Mouse (Mus musculus) forebrain, embryonic 13.5 days (tissue): ENCODE measurements at regions not wholly inside any gene's neighbourhood (a gene's known extent, or its start where the extent isn't known, plus 50 kb on each side); places are given as distances from the start of the nearest gene placed in this dataset.
A peak's percentile ranks its signal among the peaks of the same experiment; 100 is the strongest.

Experiments
- ATAC-seq: fragments of 200-750 bp; cut with Nextera tagmentation; 2 replicates; pipeline ENCODE4 v1.8.0; 2017
- H3K27ac ChIP-seq: fragments of 300-500 bp; sonication (generic); 2 replicates; pipeline ENCODE4 v1.5.1; 2015; ENCODE audit warnings: inconsistent platforms, mild to moderate bottlenecking, moderate library complexity
- H3K27me3 ChIP-seq: fragments of 300-500 bp; sonication (generic); 2 replicates; pipeline ENCODE4 v1.6.1; 2015; ENCODE audit warnings: mild to moderate bottlenecking, inconsistent platforms
- H3K36me3 ChIP-seq: fragments of 300-500 bp; sonication (generic); 2 replicates; pipeline ENCODE4 v1.6.1; 2015; ENCODE audit warnings: mild to moderate bottlenecking, inconsistent platforms; ENCODE audit not compliant: poor library complexity, severe bottlenecking
- H3K4me1 ChIP-seq: fragments of 300-500 bp; sonication (generic); 2 replicates; pipeline ENCODE4 v1.6.1; 2015; ENCODE audit warnings: inconsistent platforms
- H3K4me2 ChIP-seq: fragments of 300-500 bp; sonication (generic); 2 replicates; pipeline ENCODE4 v1.6.1; 2015; ENCODE audit warnings: inconsistent platforms, mild to moderate bottlenecking, moderate library complexity
- H3K4me3 ChIP-seq: fragments of 300-500 bp; sonication (generic); 2 replicates; pipeline ENCODE4 v1.5.1; 2015; ENCODE audit warnings: mild to moderate bottlenecking, inconsistent platforms
- H3K9ac ChIP-seq: fragments of 300-500 bp; sonication (generic); 2 replicates; pipeline ENCODE4 v1.6.1; 2015; ENCODE audit warnings: mild to moderate bottlenecking, inconsistent platforms
- H3K9me3 ChIP-seq: fragments of 300-500 bp; sonication (generic); replicated peaks from 2 replicates; pipeline ENCODE4 v1.6.1; 2016; ENCODE audit warnings: inconsistent platforms
- WGBS: fragments of 180-500 bp; shearing (Covaris S2); methylation state at CpG from one replicate; pipeline ENCODE4 v1.1.7; 2015; 5-methylcytosine and 5-hydroxymethylcytosine counted together

- Histone ChIP-seq H3K36me3 (no peaks in the 10 kb centered on the region), H3K4me2 (no peak overlapping the region), H3K27me3 (no peaks in the 10 kb centered on the region), H3K9me3 (no peaks in the 10 kb centered on the region), H3K4me3 (no peak overlapping the region), H3K4me1 (no peaks in the 10 kb centered on the region), H3K9ac (no peak overlapping the region), H3K27ac (no peak overlapping the region)
- 90% methylated on average over 7 of the region's 7 CpGs for WGBS
- ATAC-seq, result no peak
Measured at GRCm38 (mm10) chr11:111155023-111155422, 89.1 kb downstream of the Kcnj2 start.

GRCm38 (mm10) chr11:111155747-111156146, 89.8 kb downstream of the Kcnj2 start:
- Histone ChIP-seq H3K27ac (no peak overlapping the region), H3K36me3 (no peaks in the 10 kb centered on the region), H3K4me2 (no peak overlapping the region), H3K4me1 (no peaks in the 10 kb centered on the region), H3K9me3 (no peaks in the 10 kb centered on the region), H3K4me3 (no peak overlapping the region), H3K27me3 (no peaks in the 10 kb centered on the region), H3K9ac (no peak overlapping the region)
- WGBS, result 97% methylated on average over 7 of the region's 7 CpGs
- ATAC-seq, result no peak

- Histone ChIP-seq H3K9me3 (no peaks in the 10 kb centered on the region), H3K4me1 (no peaks in the 10 kb centered on the region), H3K9ac (no peak overlapping the region), H3K36me3 (no peaks in the 10 kb centered on the region), H3K4me3 (no peak overlapping the region), H3K27ac (no peak overlapping the region), H3K4me2 (no peak overlapping the region), H3K27me3 (no peaks in the 10 kb centered on the region)
- no peak for ATAC-seq
- 78% methylated on average over 2 of the region's 2 CpGs for WGBS
Measured at GRCm38 (mm10) chr11:111159299-111159698, 93.3 kb downstream of the Kcnj2 start.

- Histone ChIP-seq H3K4me2 (no peak overlapping the region), H3K27me3 (no peaks in the 10 kb centered on the region), H3K4me1 (no peaks in the 10 kb centered on the region), H3K4me3 (no peak overlapping the region), H3K9me3 (no peaks in the 10 kb centered on the region), H3K9ac (no peak overlapping the region), H3K27ac (no peak overlapping the region), H3K36me3 (no peaks in the 10 kb centered on the region)
- ATAC-seq, result no peak
Measured at GRCm38 (mm10) chr11:111164907-111165306, 98.9 kb downstream of the Kcnj2 start.

GRCm38 (mm10) chr11:111170174-111170800, 104.3 kb downstream of the Kcnj2 start:
- 91% methylated on average over 5 of the region's 5 CpGs for WGBS
- no peak overlapping the region for H3K4me3 ChIP-seq
- H3K27ac ChIP-seq, result no peak overlapping the region
- no peaks in the 10 kb centered on the region for H3K9me3 ChIP-seq
- ATAC-seq, result no peak
- H3K4me1 ChIP-seq, result no peaks in the 10 kb centered on the region
- no peaks in the 10 kb centered on the region for H3K36me3 ChIP-seq
- no peak overlapping the region for H3K9ac ChIP-seq
- H3K27me3 ChIP-seq, result no peaks in the 10 kb centered on the region
- H3K4me2 ChIP-seq, result no peak overlapping the region

- Histone ChIP-seq H3K4me2 (no peak overlapping the region), H3K4me1 (no peaks in the 10 kb centered on the region), H3K27ac (no peak overlapping the region), H3K9me3 (no peaks in the 10 kb centered on the region), H3K27me3 (no peaks in the 10 kb centered on the region), H3K36me3 (no peaks in the 10 kb centered on the region), H3K9ac (no peak overlapping the region), H3K4me3 (no peak overlapping the region)
- ATAC-seq, result no peak
- WGBS, result 89% methylated on average over 4 of the region's 4 CpGs
Measured at GRCm38 (mm10) chr11:111173525-111173924, 107.6 kb downstream of the Kcnj2 start.

- Histone ChIP-seq H3K4me1 (no peaks in the 10 kb centered on the region), H3K27me3 (no peaks in the 10 kb centered on the region), H3K27ac (no peak overlapping the region), H3K4me3 (no peak overlapping the region), H3K9me3 (no peaks in the 10 kb centered on the region), H3K4me2 (no peak overlapping the region), H3K9ac (no peak overlapping the region), H3K36me3 (no peaks in the 10 kb centered on the region)
- ATAC-seq, result no peak
- WGBS, result 60% methylated on average over 3 of the region's 3 CpGs
Measured at GRCm38 (mm10) chr11:111175566-111175965, 109.6 kb downstream of the Kcnj2 start.

GRCm38 (mm10) chr11:111177516-111177915, 111.6 kb downstream of the Kcnj2 start:
- no peak overlapping the region for H3K4me2 ChIP-seq
- H3K9me3 ChIP-seq, result peaks cover 4% of the 10 kb centered on the region; the same call in 1 of the 2 replicates
- H3K9ac ChIP-seq, result no peak overlapping the region
- WGBS, result 73% methylated on average over 4 of the region's 4 CpGs
- no peak for ATAC-seq
- H3K4me3 ChIP-seq, result no peak overlapping the region
- H3K27me3 ChIP-seq, result no peaks in the 10 kb centered on the region
- no peak overlapping the region for H3K27ac ChIP-seq
- no peaks in the 10 kb centered on the region for H3K36me3 ChIP-seq
- H3K4me1 ChIP-seq, result no peaks in the 10 kb centered on the region

GRCm38 (mm10) chr11:111197422-111197821, 131.5 kb downstream of the Kcnj2 start:
- H3K4me1 ChIP-seq, result no peaks in the 10 kb centered on the region
- H3K27me3 ChIP-seq, result no peaks in the 10 kb centered on the region
- no peak overlapping the region for H3K9ac ChIP-seq
- no peak overlapping the region for H3K4me3 ChIP-seq
- no peak overlapping the region for H3K4me2 ChIP-seq
- H3K36me3 ChIP-seq, result no peaks in the 10 kb centered on the region
- no peak for ATAC-seq
- WGBS, result 81% methylated on average over 4 of the region's 4 CpGs
- no peaks in the 10 kb centered on the region for H3K9me3 ChIP-seq
- H3K27ac ChIP-seq, result no peak overlapping the region

GRCm38 (mm10) chr11:111200512-111200911, 134.5 kb downstream of the Kcnj2 start:
- no peaks in the 10 kb centered on the region for H3K27me3 ChIP-seq
- no peaks in the 10 kb centered on the region for H3K4me1 ChIP-seq
- no peaks in the 10 kb centered on the region for H3K36me3 ChIP-seq
- WGBS, result 74% methylated on average over 2 of the region's 2 CpGs
- H3K27ac ChIP-seq, result no peak overlapping the region
- no peak overlapping the region for H3K4me2 ChIP-seq
- no peak overlapping the region for H3K4me3 ChIP-seq
- ATAC-seq, result no peak
- H3K9ac ChIP-seq, result no peak overlapping the region
- no peaks in the 10 kb centered on the region for H3K9me3 ChIP-seq

GRCm38 (mm10) chr11:111202780-111203179, 136.8 kb downstream of the Kcnj2 start:
- Histone ChIP-seq H3K27ac (no peak overlapping the region), H3K4me1 (no peaks in the 10 kb centered on the region), H3K4me2 (no peak overlapping the region), H3K9ac (no peak overlapping the region), H3K36me3 (no peaks in the 10 kb centered on the region), H3K4me3 (no peak overlapping the region), H3K9me3 (no peaks in the 10 kb centered on the region), H3K27me3 (no peaks in the 10 kb centered on the region)
- no peak for ATAC-seq

- no peak overlapping the region for H3K4me2 ChIP-seq
- ATAC-seq, result no peak
- H3K36me3 ChIP-seq, result no peaks in the 10 kb centered on the region
- no peak overlapping the region for H3K27ac ChIP-seq
- no peak overlapping the region for H3K9ac ChIP-seq
- no peaks in the 10 kb centered on the region for H3K27me3 ChIP-seq
- peaks cover 18% of the 10 kb centered on the region for H3K4me1 ChIP-seq
- H3K4me3 ChIP-seq, result no peak overlapping the region
- H3K9me3 ChIP-seq, result no peaks in the 10 kb centered on the region
Measured at GRCm38 (mm10) chr11:111210565-111210964, 144.6 kb downstream of the Kcnj2 start.

GRCm38 (mm10) chr11:111212038-111212701, 146.2 kb downstream of the Kcnj2 start:
- Histone ChIP-seq H3K9me3 (no peaks in the 10 kb centered on the region), H3K9ac (no peak overlapping the region), H3K4me1 (peaks cover 18% of the 10 kb centered on the region), H3K4me3 (no peak overlapping the region), H3K27me3 (no peaks in the 10 kb centered on the region), H3K27ac (peak overlapping the region; percentile 81), H3K36me3 (no peaks in the 10 kb centered on the region), H3K4me2 (peak overlapping the region; percentile 34)
- WGBS, result 24% methylated on average over 5 of the region's 5 CpGs
- ATAC-seq, result peak; percentile 96
